Mouse (Mus musculus): ENCODE measurements at regions not wholly inside any gene's neighbourhood (a gene's known extent, or its start where the extent isn't known, plus 50 kb on each side); places are given as distances from the start of the nearest gene placed in this dataset.

DNA sequence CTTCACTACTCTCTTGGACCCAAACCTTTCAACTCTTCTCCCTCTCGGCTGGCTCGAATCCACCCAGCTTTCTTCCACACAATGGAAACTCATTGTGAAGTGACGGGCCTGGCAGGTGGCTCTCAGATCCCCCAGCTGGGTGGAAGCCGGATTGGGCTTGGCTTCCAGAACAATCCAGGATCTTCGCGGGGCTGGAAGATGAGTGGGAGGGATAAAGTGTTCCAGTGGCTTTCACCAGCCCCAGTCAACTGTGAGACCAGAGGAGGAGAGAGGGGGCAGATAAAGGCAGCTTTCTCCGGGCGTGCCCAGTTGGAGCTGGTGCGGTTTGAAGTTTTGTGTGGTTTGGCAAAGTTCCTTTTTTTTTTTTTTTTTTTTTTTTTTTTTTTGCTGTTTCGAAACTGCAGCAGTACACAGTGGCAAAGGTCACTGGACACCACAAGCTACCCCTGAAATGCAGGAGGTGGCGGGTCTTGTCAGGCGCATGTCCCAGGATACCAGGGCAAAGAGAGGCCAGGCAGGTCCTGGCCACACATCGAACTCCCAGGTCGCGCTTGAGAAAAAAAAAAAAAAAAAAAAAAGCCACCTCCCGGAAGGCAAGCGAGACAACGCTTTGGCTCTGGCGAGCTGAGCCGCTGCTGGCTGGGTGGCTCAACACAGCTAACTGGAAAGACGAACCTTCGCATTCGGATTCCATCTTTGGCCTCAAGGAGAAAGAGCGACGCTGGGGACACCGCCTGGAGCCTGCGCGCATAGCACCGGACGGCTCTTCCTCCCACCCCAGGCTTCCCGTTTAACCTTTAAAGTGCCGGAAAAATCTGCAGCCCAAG is 91.9 kb upstream of the Bcor start:
- Histone ChIP-seq H3K36me3 (ENCODE audit: control insufficient read depth, insufficient read depth, low read length) (no peaks in the 10 kb centered on the region), H3K27ac (ENCODE audit: low read length) (no peak overlapping the region), H3K9me3 (ENCODE audit: control insufficient read depth, low read depth, low read length) (no peaks in the 10 kb centered on the region), H3K9ac (replicated peaks; ENCODE audit: low read depth, low read length) (no peak overlapping the region), H3K4me3 (ENCODE audit: low read depth, low read length) (peak overlapping the region; percentile 26), H3K4me2 (replicated peaks; ENCODE audit: low read depth, low read length) (peak overlapping the region; percentile 41), H3K27me3 (ENCODE audit: control insufficient read depth, insufficient read depth, low read length) (no peaks in the 10 kb centered on the region), H3K4me1 (ENCODE audit: control insufficient read depth, insufficient read depth, low read length) (no peaks in the 10 kb centered on the region)
- ATAC-seq (ENCODE audit: insufficient number of reproducible peaks, insufficient read depth, low FRiP score, low read depth), result peak; percentile 71
- WGBS, result 22% methylated on average over 32 of the region's 32 CpGs

DNA sequence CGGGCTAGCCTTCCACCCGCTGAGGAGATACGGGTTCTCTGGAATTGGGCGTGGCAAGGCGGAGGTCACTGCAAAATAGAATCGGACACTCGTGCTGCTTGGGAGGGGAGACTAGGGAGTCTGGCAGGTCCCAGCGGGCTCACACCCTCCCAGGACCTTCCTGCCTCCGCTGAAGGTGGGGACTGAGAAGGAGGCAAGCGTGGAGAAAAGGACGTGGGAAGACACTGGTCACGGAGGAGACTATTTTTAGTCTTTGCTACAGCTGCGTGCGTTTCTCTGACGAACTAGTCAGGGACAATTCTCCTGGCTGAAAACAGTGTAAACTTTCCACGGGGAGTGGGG is 92.5 kb upstream of the Bcor start:
- H3K4me1 ChIP-seq (ENCODE audit: control insufficient read depth, insufficient read depth, low read length), result no peaks in the 10 kb centered on the region
- peak overlapping the region; percentile 41 for H3K4me2 ChIP-seq (replicated peaks; ENCODE audit: low read depth, low read length)
- 11% methylated on average over 16 of the region's 16 CpGs for WGBS
- no peak overlapping the region for H3K27ac ChIP-seq (ENCODE audit: low read length)
- H3K36me3 ChIP-seq (ENCODE audit: control insufficient read depth, insufficient read depth, low read length), result no peaks in the 10 kb centered on the region
- peak; percentile 28; the same call in 1 of the 2 replicates for ATAC-seq (ENCODE audit: insufficient number of reproducible peaks, insufficient read depth, low FRiP score, low read depth)
- peak overlapping the region; percentile 26 for H3K4me3 ChIP-seq (ENCODE audit: low read depth, low read length)
- no peaks in the 10 kb centered on the region for H3K9me3 ChIP-seq (ENCODE audit: control insufficient read depth, low read depth, low read length)
- no peaks in the 10 kb centered on the region for H3K27me3 ChIP-seq (ENCODE audit: control insufficient read depth, insufficient read depth, low read length)
- no peak overlapping the region for H3K9ac ChIP-seq (replicated peaks; ENCODE audit: low read depth, low read length)

DNA sequence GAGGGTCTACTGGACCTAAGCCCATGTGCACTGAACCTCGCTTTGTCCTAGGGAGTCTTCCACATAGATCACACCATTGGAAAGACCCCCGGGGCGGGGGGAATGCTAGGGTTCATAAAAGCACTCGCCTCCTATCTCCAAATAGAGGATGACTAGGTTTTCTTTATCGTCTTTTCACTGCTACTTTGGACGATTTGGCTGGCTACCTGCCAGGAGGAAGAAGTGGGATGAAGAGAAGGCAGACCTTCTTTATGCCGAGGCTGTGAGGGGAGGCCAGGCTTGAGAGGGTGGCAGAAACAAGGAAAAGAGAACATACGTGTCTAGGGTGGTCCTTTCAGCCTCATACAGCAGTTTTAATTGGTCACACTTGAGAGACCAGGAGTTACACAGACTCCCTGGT is 96.6 kb upstream of the Bcor start:
- H3K4me2 ChIP-seq (replicated peaks; ENCODE audit: low read depth, low read length), result no peak overlapping the region
- WGBS, result 66% methylated on average over 8 of the region's 8 CpGs

DNA sequence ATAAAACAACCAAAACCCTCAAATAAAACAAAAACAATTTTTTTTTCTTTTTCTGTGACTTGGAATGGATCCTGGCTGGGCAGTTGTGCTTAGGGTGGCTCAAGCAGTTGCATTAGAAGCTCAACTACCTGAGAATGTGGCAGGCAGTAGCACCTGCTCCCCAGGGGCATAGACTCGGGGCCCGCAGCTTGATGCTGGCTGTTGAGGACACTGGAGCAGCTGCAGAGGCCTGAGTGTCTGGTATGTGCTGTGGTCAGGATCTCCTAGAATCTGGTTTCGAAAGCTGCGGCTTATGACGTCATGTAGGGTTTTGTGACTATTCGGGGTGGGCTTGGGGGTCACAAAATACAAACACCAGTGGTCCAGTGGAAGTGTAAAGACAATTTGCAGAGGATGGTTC is 103.7 kb upstream of the Bcor start:
- ATAC-seq (ENCODE audit: insufficient number of reproducible peaks, insufficient read depth, low FRiP score, low read depth), result no peak
- Histone ChIP-seq H3K4me2 (replicated peaks; ENCODE audit: low read depth, low read length) (no peak overlapping the region), H3K27ac (ENCODE audit: low read length) (no peak overlapping the region), H3K4me1 (ENCODE audit: control insufficient read depth, insufficient read depth, low read length) (no peaks in the 10 kb centered on the region), H3K36me3 (ENCODE audit: control insufficient read depth, insufficient read depth, low read length) (no peaks in the 10 kb centered on the region), H3K9ac (replicated peaks; ENCODE audit: low read depth, low read length) (no peak overlapping the region), H3K9me3 (ENCODE audit: control insufficient read depth, low read depth, low read length) (no peaks in the 10 kb centered on the region), H3K4me3 (ENCODE audit: low read depth, low read length) (no peak overlapping the region), H3K27me3 (ENCODE audit: control insufficient read depth, insufficient read depth, low read length) (no peaks in the 10 kb centered on the region)
- 89% methylated on average over 6 of the region's 6 CpGs for WGBS

More for the DNA sequence above, 96.6 kb upstream of the Bcor start:
- Histone ChIP-seq H3K4me1 (ENCODE audit: control insufficient read depth, insufficient read depth, low read length) (no peaks in the 10 kb centered on the region), H3K4me3 (ENCODE audit: low read depth, low read length) (no peak overlapping the region), H3K36me3 (ENCODE audit: control insufficient read depth, insufficient read depth, low read length) (no peaks in the 10 kb centered on the region), H3K27me3 (ENCODE audit: control insufficient read depth, insufficient read depth, low read length) (no peaks in the 10 kb centered on the region), H3K9ac (replicated peaks; ENCODE audit: low read depth, low read length) (no peak overlapping the region), H3K9me3 (ENCODE audit: control insufficient read depth, low read depth, low read length) (no peaks in the 10 kb centered on the region), H3K27ac (ENCODE audit: low read length) (no peak overlapping the region)
- ATAC-seq (ENCODE audit: insufficient number of reproducible peaks, insufficient read depth, low FRiP score, low read depth), result no peak

DNA sequence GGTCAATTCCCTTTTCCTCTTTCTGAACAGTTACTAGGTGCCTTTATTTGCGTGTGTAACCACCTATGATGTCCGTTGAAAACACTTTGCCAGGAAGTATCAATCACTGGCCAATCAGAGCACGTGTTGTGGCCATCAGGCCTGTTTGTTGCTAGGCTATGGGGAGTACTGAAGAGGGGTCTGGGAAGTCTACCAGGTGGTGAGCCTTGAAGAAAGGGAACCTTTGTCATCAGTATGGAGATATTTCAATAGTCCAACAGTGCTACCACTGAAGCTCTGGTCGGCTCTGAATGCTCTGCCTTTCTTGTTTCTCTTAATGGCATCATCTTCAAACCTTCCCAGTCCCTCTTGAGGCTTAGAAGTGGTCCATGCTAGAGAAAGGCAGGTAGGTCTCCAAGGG is 124.6 kb upstream of the Bcor start:
- 65% methylated on average over 4 of the region's 4 CpGs for WGBS
- no peak overlapping the region for H3K27ac ChIP-seq (ENCODE audit: low read length)
- no peak overlapping the region for H3K4me3 ChIP-seq (ENCODE audit: low read depth, low read length)
- no peaks in the 10 kb centered on the region for H3K4me1 ChIP-seq (ENCODE audit: control insufficient read depth, insufficient read depth, low read length)
- no peak overlapping the region for H3K4me2 ChIP-seq (replicated peaks; ENCODE audit: low read depth, low read length)
- H3K9ac ChIP-seq (replicated peaks; ENCODE audit: low read depth, low read length), result no peak overlapping the region
- no peaks in the 10 kb centered on the region for H3K9me3 ChIP-seq (ENCODE audit: control insufficient read depth, low read depth, low read length)
- ATAC-seq (ENCODE audit: insufficient number of reproducible peaks, insufficient read depth, low FRiP score, low read depth), result no peak
- H3K27me3 ChIP-seq (ENCODE audit: control insufficient read depth, insufficient read depth, low read length), result no peaks in the 10 kb centered on the region
- H3K36me3 ChIP-seq (ENCODE audit: control insufficient read depth, insufficient read depth, low read length), result no peaks in the 10 kb centered on the region

DNA sequence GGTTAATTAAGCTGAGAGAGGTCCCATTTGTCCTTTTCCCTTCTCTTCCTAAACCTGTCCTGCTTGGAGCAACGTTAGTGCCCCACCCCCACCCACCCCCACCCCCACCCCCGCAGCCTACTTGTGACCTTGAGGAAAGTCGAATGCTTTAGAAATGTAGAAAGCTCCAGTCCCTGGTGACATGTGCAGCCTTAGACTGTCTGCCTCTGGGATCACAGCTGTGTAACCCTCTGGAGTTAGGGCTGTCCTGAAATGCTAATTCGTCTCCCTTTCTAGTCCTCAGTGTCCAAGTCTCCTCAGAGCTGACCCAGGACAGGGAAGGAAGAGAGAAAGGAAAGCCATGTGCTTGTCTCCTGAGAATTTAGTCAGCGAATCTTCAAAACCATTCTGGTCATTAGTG is 125.0 kb upstream of the Bcor start:
- no peak overlapping the region for H3K4me2 ChIP-seq (replicated peaks; ENCODE audit: low read depth, low read length)
- no peak overlapping the region for H3K4me3 ChIP-seq (ENCODE audit: low read depth, low read length)
- no peak overlapping the region for H3K9ac ChIP-seq (replicated peaks; ENCODE audit: low read depth, low read length)
- WGBS, result 32% methylated on average over 5 of the region's 5 CpGs
- no peaks in the 10 kb centered on the region for H3K36me3 ChIP-seq (ENCODE audit: control insufficient read depth, insufficient read depth, low read length)
- no peaks in the 10 kb centered on the region for H3K9me3 ChIP-seq (ENCODE audit: control insufficient read depth, low read depth, low read length)
- H3K27ac ChIP-seq (ENCODE audit: low read length), result no peak overlapping the region
- no peaks in the 10 kb centered on the region for H3K4me1 ChIP-seq (ENCODE audit: control insufficient read depth, insufficient read depth, low read length)
- no peak for ATAC-seq (ENCODE audit: insufficient number of reproducible peaks, insufficient read depth, low FRiP score, low read depth)
- H3K27me3 ChIP-seq (ENCODE audit: control insufficient read depth, insufficient read depth, low read length), result no peaks in the 10 kb centered on the region

DNA sequence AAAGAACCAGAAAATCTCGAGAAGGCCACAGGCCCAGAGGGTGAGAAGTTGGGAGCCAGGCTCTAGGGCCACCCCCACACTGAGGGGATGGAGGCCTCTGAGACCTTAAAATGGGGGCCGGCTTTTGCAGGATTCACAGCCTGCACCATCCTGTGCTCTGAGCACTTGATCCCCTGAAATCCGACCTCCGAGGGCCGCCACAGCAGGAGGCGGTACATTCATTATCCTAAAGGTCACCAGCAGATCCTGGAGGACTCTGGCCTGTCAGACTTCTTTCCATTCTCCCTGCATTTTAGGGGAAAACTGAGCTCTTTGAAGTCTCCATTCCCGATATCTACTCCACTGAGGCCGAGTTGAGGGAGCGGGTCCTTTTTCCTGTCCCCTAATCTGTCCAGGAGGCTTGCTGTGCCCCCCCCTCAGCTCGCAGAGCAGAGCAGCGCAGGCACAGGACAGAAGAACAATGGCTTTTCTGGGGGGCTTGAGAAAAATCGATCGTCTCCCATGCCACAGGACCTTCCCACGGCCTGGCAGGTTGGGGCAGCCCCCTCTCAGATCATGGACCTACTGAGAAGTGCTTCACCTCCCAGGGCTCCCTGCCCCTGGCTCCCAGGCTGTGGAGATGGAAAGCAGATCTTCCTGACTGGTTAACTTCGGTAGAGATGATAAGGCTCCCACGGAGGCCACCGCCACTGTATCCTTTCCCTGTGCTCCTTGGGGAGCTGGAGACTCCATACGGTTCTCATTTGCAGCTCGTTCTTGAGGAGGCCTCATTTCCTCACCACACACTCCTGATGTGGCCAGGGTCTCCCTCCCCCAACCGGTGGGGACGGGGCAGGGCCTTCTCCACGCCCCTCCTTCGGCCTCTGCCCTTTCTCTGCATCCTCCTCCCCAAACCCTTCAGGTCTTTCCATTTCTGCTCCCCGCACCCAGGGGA is 126.1 kb upstream of the Bcor start:
- H3K4me1 ChIP-seq (ENCODE audit: control insufficient read depth, insufficient read depth, low read length), result no peaks in the 10 kb centered on the region
- H3K36me3 ChIP-seq (ENCODE audit: control insufficient read depth, insufficient read depth, low read length), result no peaks in the 10 kb centered on the region
- no peaks in the 10 kb centered on the region for H3K9me3 ChIP-seq (ENCODE audit: control insufficient read depth, low read depth, low read length)
- no peak overlapping the region for H3K4me3 ChIP-seq (ENCODE audit: low read depth, low read length)
- ATAC-seq (ENCODE audit: insufficient number of reproducible peaks, insufficient read depth, low FRiP score, low read depth), result no peak
- H3K27ac ChIP-seq (ENCODE audit: low read length), result no peak overlapping the region
- no peak overlapping the region for H3K4me2 ChIP-seq (replicated peaks; ENCODE audit: low read depth, low read length)
- H3K27me3 ChIP-seq (ENCODE audit: control insufficient read depth, insufficient read depth, low read length), result no peaks in the 10 kb centered on the region
- no peak overlapping the region for H3K9ac ChIP-seq (replicated peaks; ENCODE audit: low read depth, low read length)
- 40% methylated on average over 24 of the region's 24 CpGs for WGBS

DNA sequence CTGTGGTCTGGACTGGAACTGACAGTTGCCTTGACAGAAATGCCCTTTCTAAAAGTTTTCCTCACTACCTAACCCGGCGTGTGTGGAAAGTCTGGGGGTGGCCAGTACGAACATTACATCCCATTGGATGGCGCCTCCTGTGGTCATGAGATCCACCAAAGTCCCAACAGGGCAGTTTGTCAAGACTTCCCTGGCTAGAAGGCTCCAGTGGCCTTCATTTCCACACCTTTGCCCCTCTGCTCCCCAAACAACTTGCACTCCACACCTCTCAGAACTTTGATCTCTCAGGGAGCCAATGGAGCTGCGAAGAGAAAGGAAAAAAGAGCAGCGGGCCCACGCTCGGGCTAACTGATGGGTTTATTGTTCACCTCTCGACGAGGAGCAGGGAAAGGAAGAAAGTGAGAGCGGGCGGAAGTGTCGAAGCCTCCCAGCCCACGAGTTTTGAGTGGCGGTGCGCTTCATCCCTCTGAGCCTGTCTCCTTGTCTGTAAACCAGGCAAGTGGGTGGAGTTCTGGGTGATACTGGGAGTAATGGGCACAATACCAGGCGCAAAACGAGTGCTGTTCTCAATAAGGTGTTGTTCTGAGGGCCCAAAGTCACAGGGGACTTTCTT is 126.9 kb upstream of the Bcor start:
- WGBS, result 35% methylated on average over 18 of the region's 18 CpGs
- H3K9me3 ChIP-seq (ENCODE audit: control insufficient read depth, low read depth, low read length), result no peaks in the 10 kb centered on the region
- H3K4me2 ChIP-seq (replicated peaks; ENCODE audit: low read depth, low read length), result no peak overlapping the region
- no peaks in the 10 kb centered on the region for H3K4me1 ChIP-seq (ENCODE audit: control insufficient read depth, insufficient read depth, low read length)
- H3K27ac ChIP-seq (ENCODE audit: low read length), result no peak overlapping the region
- H3K4me3 ChIP-seq (ENCODE audit: low read depth, low read length), result no peak overlapping the region
- no peaks in the 10 kb centered on the region for H3K27me3 ChIP-seq (ENCODE audit: control insufficient read depth, insufficient read depth, low read length)
- no peak for ATAC-seq (ENCODE audit: insufficient number of reproducible peaks, insufficient read depth, low FRiP score, low read depth)
- H3K9ac ChIP-seq (replicated peaks; ENCODE audit: low read depth, low read length), result no peak overlapping the region
- H3K36me3 ChIP-seq (ENCODE audit: control insufficient read depth, insufficient read depth, low read length), result no peaks in the 10 kb centered on the region

Measured in stomach, embryonic 14.5 days (tissue).